Mouse (Mus musculus) intestine, embryonic 16.5 days (tissue): ENCODE results near the gene Ip6k1. TPM values are rescaled to one million over a fixed set of nuclear protein-coding genes. Genes with fewer than 3 reads are reported as not detected.

Source experiments
- ATAC-seq: fragments of 200-750 bp; cut with Nextera tagmentation; 2 replicates; pipeline ENCODE4 v1.8.0; 2017; ENCODE audit warnings: moderate TSS enrichment, moderate library complexity
- H3K27ac ChIP-seq: fragments of 300-500 bp; sonication (generic); 2 replicates; pipeline ENCODE4 v1.5.1; 2014; ENCODE audit warnings: mild to moderate bottlenecking, low read length
- H3K27me3 ChIP-seq: fragments of 300-500 bp; sonication (generic); replicated peaks from 2 replicates; pipeline ENCODE4 v1.6.1; 2014; ENCODE audit warnings: low read length, control low read depth, mixed read lengths; ENCODE audit not compliant: control insufficient read depth, insufficient read depth
- H3K36me3 ChIP-seq: fragments of 300-500 bp; sonication (generic); 2 replicates; pipeline ENCODE4 v1.6.1; 2014; ENCODE audit warnings: low read length, control low read depth; ENCODE audit not compliant: control insufficient read depth, insufficient read depth
- H3K4me1 ChIP-seq: fragments of 300-500 bp; sonication (generic); 2 replicates; pipeline ENCODE4 v1.6.1; 2014; ENCODE audit warnings: low read length, control low read depth, mixed read lengths; ENCODE audit not compliant: control insufficient read depth, insufficient read depth
- H3K4me2 ChIP-seq: fragments of 300-500 bp; sonication (generic); 2 replicates; pipeline ENCODE4 v1.6.1; 2014; ENCODE audit warnings: low read depth, low read length, control low read depth
- H3K4me3 ChIP-seq: fragments of 300-500 bp; sonication (generic); 2 replicates; pipeline ENCODE4 v1.5.1; 2014; ENCODE audit warnings: mild to moderate bottlenecking, low read length
- H3K9ac ChIP-seq: fragments of 300-500 bp; sonication (generic); 2 replicates; pipeline ENCODE4 v1.6.1; 2014; ENCODE audit warnings: low read depth, low read length
- H3K9me3 ChIP-seq: fragments of 300-500 bp; sonication (generic); 2 replicates; pipeline ENCODE4 v1.6.1; 2016; ENCODE audit warnings: low read length, control low read depth; ENCODE audit not compliant: control insufficient read depth
- WGBS: fragments of 180-500 bp; shearing (Covaris S2); extraction: QIAGEN DNeasy Blood & Tissue Kit; methylation state at CpG from one replicate; pipeline ENCODE4 v1.1.7; 2014; 5-methylcytosine and 5-hydroxymethylcytosine counted together
- polyA plus RNA-seq: library from polyadenylated mRNA; unstranded; fragments of >200 nt; fragmentation: Nextera tagmentation; extraction: Ambion mirVana; gene quantifications from 2 replicates; pipeline ENCODE4 v1.2.1, GENCODE M21; 2015

Gene Ip6k1
- polyA plus RNA-seq, 1 experiment from 2014 or later = 37.1 TPM

DNA sequence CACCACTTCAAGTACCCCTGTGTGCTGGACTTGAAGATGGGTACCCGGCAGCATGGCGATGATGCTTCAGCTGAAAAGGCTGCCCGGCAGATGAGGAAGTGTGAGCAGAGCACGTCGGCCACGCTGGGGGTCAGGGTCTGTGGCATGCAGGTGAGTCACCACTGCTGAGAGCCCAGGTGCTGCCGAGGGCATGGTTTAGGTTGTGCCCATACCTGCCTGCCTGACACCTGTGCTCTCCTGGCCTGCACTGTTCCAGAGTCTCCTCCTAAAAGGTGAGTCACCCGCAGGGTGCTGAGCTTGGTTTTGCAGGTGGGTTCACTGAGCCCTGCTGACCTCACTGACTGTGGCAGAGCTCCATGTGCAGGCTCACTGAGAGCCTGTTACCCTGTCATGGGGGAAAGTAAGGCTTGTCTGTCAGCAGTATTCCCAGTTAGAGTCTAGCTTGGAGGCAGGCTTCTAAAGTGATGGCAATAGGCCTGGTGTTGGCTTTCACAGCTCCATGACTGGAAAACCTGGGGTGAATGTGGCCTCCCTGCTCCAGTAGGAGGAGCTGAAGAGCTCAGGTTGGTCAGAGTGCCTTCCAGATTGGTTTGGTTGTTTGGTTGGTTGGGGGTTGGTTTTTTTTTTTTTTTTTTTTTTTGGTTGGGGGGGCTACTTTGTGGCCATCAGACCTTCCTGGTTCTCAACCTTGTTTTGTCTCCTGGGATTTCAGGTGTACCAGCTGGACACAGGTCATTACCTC lies 42.6 kb downstream of the Ip6k1 start:
- Histone ChIP-seq H3K4me3 (no peak overlapping the region), H3K27ac (no peak overlapping the region), H3K9me3 (no peaks in the 10 kb centered on the region), H3K27me3 (no peaks in the 10 kb centered on the region), H3K4me1 (peaks cover 17% of the 10 kb centered on the region), H3K9ac (no peak overlapping the region), H3K36me3 (0 out of 2 replicates have a peak, but pooled peaks cover 9% of the 10 kb centered on the region), H3K4me2 (no peak overlapping the region)
- ATAC-seq = no peak
- WGBS = 98% methylated on average over 8 of the region's 8 CpGs

GRCm38 (mm10) chr9:108046582-108046981 lies 44.3 kb downstream of the Ip6k1 start:
- no peak for ATAC-seq
- H3K4me2 ChIP-seq = no peak overlapping the region
- WGBS = 95% methylated on average over 4 of the region's 4 CpGs
- H3K4me3 ChIP-seq = no peak overlapping the region
- no peaks in the 10 kb centered on the region for H3K9me3 ChIP-seq
- peaks cover 16% of the 10 kb centered on the region; the same call in 1 of the 2 replicates for H3K36me3 ChIP-seq
- H3K27me3 ChIP-seq = no peaks in the 10 kb centered on the region
- H3K27ac ChIP-seq = no peak overlapping the region
- no peak overlapping the region for H3K9ac ChIP-seq
- H3K4me1 ChIP-seq = peaks cover 25% of the 10 kb centered on the region

DNA sequence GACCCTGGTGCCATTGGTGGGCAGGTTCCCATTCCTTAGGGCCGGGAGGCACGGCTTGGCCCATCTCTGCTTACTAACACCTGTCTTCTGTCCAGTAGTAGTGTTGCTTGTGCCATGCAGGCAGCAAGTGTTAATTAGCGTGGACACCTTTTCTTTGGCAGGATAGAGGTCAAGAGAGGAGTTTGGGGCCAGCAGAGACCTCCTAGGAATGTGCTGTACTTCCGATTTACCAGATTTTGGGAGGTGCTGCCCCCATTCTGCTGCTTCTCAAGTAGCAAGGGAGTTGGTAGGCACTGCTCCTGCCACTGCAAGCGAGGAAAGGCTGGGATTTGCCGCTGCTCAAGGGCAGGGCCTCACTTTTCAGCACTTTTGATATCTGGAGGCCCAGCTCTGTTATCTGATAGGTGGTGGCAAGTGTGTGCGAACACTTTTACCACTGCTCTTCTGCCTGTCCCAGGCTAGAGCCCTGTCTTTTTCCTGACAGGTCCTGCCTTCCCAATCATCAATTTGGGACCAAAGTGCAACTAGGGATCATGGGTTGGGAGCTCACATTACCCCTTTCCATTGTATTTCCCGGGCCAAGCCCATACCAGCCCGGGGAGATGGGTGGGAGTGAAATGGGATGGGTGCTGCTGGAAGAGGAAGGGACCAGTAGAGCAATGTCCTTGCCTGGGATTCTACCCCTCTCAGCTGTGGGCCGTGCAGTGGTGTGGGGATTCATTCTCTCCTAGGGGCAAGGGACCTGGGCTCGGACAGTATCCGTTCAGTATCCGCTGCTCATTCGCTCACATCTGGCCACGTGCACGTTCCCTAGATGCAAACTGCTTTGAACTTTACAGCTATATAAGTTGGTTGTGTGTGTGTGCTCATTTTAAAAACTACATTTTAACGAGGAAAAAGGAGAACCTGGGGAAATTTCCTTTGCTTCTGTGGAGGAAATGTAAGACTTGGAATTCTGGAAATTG lies 45.6 kb downstream of the Ip6k1 start:
- H3K27me3 ChIP-seq = no peaks in the 10 kb centered on the region
- H3K4me3 ChIP-seq = peak overlapping the region; percentile 86
- whole genome bisulfite sequencing = 44% methylated on average over 17 of the region's 17 CpGs
- peaks cover 20% of the 10 kb centered on the region; the same call in 1 of the 2 replicates for H3K36me3 ChIP-seq
- peak overlapping the region; percentile 84 for H3K4me2 ChIP-seq
- peak overlapping the region; percentile 87 for H3K27ac ChIP-seq
- H3K9me3 ChIP-seq = no peaks in the 10 kb centered on the region
- H3K9ac ChIP-seq = peak overlapping the region; percentile 67
- ATAC-seq = no peak
- H3K4me1 ChIP-seq = peaks cover 34% of the 10 kb centered on the region

DNA sequence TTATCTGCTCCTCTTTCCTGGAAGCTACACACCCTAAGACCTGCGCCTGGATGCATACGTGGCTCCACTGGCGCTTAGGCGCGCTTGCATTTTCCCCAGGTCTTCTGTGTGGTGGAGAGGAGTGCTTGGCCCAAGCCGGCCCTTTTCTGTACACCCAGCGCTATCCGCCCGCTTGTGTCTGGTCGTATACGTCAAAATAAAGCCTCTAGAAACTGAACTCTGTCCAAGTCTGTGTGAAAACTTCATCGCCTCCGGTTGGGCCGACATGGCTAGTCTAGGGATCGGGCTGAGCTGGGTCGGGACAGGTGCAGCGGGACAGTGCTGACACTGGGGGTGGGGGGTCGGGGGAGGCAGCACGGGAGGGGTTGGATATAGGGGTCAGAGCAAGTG lies 46.3 kb downstream of the Ip6k1 start:
- ATAC-seq = peak; percentile 11
- Histone ChIP-seq H3K27ac (peak overlapping the region; percentile 87), H3K9me3 (no peaks in the 10 kb centered on the region), H3K4me2 (peak overlapping the region; percentile 84), H3K36me3 (peaks cover 20% of the 10 kb centered on the region; the same call in 1 of the 2 replicates), H3K4me3 (peak overlapping the region; percentile 86), H3K27me3 (no peaks in the 10 kb centered on the region), H3K9ac (peak overlapping the region; percentile 67), H3K4me1 (peaks cover 40% of the 10 kb centered on the region)
- 1% methylated on average over 19 of the region's 19 CpGs for WGBS

- H3K4me1 ChIP-seq = peaks cover 42% of the 10 kb centered on the region
- WGBS = 0% methylated on average over 39 of the region's 39 CpGs
- H3K9me3 ChIP-seq = no peaks in the 10 kb centered on the region
- peak within 1 kb of the TSS; percentile 93 for H3K27ac ChIP-seq
- peak within 1 kb of the TSS; percentile 86 for H3K4me3 ChIP-seq
- peaks cover 20% of the 10 kb centered on the region; the same call in 1 of the 2 replicates for H3K36me3 ChIP-seq
- H3K9ac ChIP-seq = peak within 1 kb of the TSS; percentile 82
- H3K4me2 ChIP-seq = peak within 1 kb of the TSS; percentile 84
- H3K27me3 ChIP-seq = no peaks in the 10 kb centered on the region
- peak; percentile 91 for ATAC-seq
These were observed 46.7 kb downstream of the Ip6k1 start, which contains the start of gene Gmppb for GRCm38 (mm10) chr9:108049016-108049455. Gene Gmppb (plus strand): TSS chr9:108049242.

DNA sequence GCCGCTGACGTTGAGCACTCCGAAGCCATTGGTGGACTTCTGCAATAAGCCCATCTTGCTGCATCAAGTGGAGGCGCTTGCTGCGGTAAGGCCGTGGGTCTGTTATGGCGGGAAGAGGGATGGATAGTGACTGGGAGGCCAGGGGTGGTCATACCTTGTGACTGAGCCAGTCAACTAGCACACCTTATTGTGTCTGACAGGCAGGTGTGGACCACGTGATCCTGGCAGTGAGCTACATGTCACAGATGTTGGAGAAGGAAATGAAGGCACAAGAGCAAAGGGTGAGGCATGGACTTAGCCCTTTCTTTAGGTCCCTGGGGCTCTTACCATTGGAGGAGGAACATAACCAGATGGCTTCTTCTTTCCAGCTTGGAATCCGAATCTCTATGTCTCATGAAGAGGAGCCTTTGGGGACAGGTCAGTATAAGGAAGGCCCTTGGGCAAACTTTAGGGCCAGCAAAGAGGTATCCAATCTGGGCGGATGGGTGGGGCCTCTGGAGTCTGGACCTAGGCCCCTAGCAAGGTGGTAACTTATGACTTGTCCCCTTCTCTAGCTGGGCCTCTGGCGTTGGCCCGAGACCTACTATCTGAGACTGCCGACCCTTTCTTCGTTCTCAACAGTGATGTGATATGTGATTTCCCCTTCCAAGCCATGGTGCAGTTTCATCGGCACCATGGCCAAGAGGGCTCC lies 47.4 kb downstream of the Ip6k1 start:
- Histone ChIP-seq H3K27ac (peak overlapping the region; percentile 93), H3K4me2 (peak overlapping the region; percentile 81), H3K27me3 (no peaks in the 10 kb centered on the region), H3K4me3 (peak overlapping the region; percentile 86), H3K9ac (peak overlapping the region; percentile 82), H3K4me1 (peaks cover 45% of the 10 kb centered on the region), H3K36me3 (peaks cover 22% of the 10 kb centered on the region; the same call in 1 of the 2 replicates), H3K9me3 (no peaks in the 10 kb centered on the region)
- ATAC-seq = peak; percentile 73
- WGBS = 37% methylated on average over 15 of the region's 15 CpGs

DNA sequence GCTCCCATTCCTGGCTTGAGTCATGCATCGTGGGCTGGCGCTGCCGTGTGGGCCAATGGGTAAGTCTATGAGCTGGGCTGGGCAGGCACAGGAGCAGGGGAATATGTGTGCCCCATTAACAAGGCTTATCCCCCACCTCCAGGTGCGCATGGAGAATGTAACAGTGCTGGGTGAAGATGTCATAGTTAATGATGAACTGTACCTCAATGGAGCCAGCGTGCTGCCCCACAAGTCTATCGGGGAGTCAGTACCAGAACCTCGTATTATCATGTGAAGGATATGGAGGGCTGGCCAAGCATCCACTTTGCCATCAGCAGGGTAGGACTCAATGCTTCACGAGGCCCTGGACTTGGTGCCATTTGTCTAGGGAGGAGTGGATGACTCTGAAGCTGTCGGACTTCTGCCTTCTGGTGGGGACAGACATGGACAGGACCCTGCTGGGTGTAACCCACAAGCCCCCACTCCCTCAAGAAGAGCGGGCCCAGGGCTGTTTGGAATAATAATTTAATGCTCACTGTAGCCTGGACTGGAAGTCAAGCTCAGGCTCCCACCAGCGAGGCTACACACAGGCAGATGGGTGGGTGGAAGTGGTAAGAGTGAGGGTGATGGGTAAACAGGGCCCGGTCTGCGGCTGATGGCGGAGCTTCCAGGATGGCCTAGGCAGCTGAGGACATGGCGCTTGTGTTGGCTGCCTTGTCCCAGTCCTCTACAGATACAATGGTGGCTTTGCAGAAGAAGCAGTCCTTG lies 49.1 kb downstream of the Ip6k1 start:
- WGBS = 92% methylated on average over 15 of the region's 15 CpGs
- Histone ChIP-seq H3K9ac (peak overlapping the region; percentile 82), H3K9me3 (no peaks in the 10 kb centered on the region), H3K4me2 (no peak overlapping the region), H3K27me3 (no peaks in the 10 kb centered on the region), H3K36me3 (peaks cover 27% of the 10 kb centered on the region), H3K4me3 (no peak overlapping the region), H3K4me1 (peaks cover 45% of the 10 kb centered on the region), H3K27ac (no peak overlapping the region)
- ATAC-seq = no peak

- no peak overlapping the region for H3K4me3 ChIP-seq
- no peak for ATAC-seq
- H3K27ac ChIP-seq = no peak overlapping the region
- H3K9me3 ChIP-seq = no peaks in the 10 kb centered on the region
- H3K4me2 ChIP-seq = no peak overlapping the region
- H3K4me1 ChIP-seq = peaks cover 45% of the 10 kb centered on the region
- no peaks in the 10 kb centered on the region for H3K27me3 ChIP-seq
- peaks cover 28% of the 10 kb centered on the region for H3K36me3 ChIP-seq
- WGBS = 83% methylated on average over 4 of the region's 4 CpGs
- peak overlapping the region; percentile 82; the same call in 1 of the 2 replicates for H3K9ac ChIP-seq
These were observed 49.6 kb downstream of the Ip6k1 start for GRCm38 (mm10) chr9:108051931-108052220.
